Mouse (Mus musculus) macrophage (primary cell): ENCODE data around the gene Stx1b. TPM values are rescaled to one million over a fixed set of nuclear protein-coding genes. Genes with fewer than 3 reads are reported as not detected.

Experiments used
- H3K27ac ChIP-seq: fragments of 350-480 bp; formaldehyde crosslinking; 2 replicates; pipeline ENCODE4 v1.9.0; 2021
- H3K36me3 ChIP-seq: fragments of 350-480 bp; formaldehyde crosslinking; 2 replicates; pipeline ENCODE4 v1.9.0; 2021; ENCODE audit errors: inconsistent target
- H3K4me3 ChIP-seq: fragments of 350-480 bp; formaldehyde crosslinking; 2 replicates; pipeline ENCODE4 v1.9.0; 2021; ENCODE audit errors: inconsistent target
- H3K79me2 ChIP-seq: fragments of 350-480 bp; formaldehyde crosslinking; 2 replicates; pipeline ENCODE4 v1.9.0; 2021; ENCODE audit errors: inconsistent target
- WGBS: methylation state at CpG from one replicate; pipeline ENCODE4 v1.1.7; 2026; ENCODE audit warnings: inconsistent platforms; ENCODE audit not compliant: missing documents; 5-methylcytosine and 5-hydroxymethylcytosine counted together
- polyA plus RNA-seq: library from polyadenylated mRNA; stranded (reverse); fragments of 250-400 nt; gene quantifications from 3 replicates; pipeline ENCODE4 v1.2.4, GENCODE M21; 2018; ENCODE audit warnings: inconsistent platforms

The Stx1b gene
- polyA plus RNA-seq, 1 experiment from 2014 or later: 0.09 TPM

GRCm38 (mm10) chr7:127761026-127761425 lies 63.3 kb downstream of the Stx1b start:
- no peak overlapping the region for H3K4me3 ChIP-seq
- H3K36me3 ChIP-seq: peaks cover 9% of the 10 kb centered on the region; the same call in 1 of the 2 replicates
- no peaks in the 10 kb centered on the region for H3K79me2 ChIP-seq
- H3K27ac ChIP-seq: no peak overlapping the region
- WGBS: 19% methylated on average over 7 of the region's 7 CpGs

DNA sequence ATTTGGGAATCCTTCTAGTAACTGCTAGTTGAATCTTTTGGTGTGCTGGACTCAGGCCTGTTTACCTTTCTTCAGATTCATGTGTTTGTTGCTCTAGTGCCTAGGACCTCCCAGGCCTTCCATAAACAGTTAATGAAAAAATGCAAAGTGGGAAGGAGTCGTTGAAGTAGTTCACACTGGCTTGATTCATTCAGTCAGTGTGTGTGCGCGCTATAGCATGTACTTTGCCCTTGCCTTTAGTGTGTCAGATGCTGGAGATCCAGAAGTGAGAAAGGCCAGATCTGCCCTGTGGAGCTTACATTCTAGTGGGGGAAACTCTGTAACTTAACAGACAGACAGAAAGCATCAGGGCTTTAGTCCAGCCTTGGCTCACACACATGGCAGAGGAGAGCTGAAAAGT lies 63.9 kb downstream of the Stx1b start:
- no peaks in the 10 kb centered on the region for H3K79me2 ChIP-seq
- WGBS: 91% methylated on average over 3 of the region's 3 CpGs
- peak overlapping the region; percentile 14 for H3K27ac ChIP-seq
- peaks cover 4% of the 10 kb centered on the region; the same call in 1 of the 2 replicates for H3K36me3 ChIP-seq
- no peak overlapping the region for H3K4me3 ChIP-seq

DNA sequence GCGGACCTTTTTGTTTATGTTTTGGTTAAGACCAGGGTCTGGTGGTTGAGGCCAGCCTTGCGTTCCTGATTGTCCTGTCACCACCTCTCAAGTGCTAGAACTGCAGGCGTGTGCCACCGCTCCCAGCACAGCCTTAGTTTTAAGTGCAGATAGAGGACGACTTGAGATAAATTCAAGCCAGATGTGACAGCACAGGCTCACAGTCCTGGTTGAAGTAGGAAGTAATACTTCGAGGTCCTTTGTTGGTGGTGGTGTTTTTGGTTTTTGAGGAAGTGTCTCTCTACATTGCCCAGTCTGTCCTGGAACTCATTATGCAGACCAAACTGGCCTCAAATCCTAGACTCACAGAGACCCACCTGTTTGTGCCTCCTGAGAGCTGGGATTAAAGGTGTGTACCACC lies 64.6 kb downstream of the Stx1b start:
- 13% methylated on average over 6 of the region's 6 CpGs for WGBS

More for the DNA sequence above, 64.6 kb downstream of the Stx1b start:
- Histone ChIP-seq H3K4me3 (no peak overlapping the region), H3K27ac (peak overlapping the region; percentile 37), H3K79me2 (no peaks in the 10 kb centered on the region), H3K36me3 (peaks cover 8% of the 10 kb centered on the region; the same call in 1 of the 2 replicates)

Other genes with a start within 250 kb of the Stx1b start
- gene Ccdc189, start 236.0 kb downstream of the Stx1b start, polyA plus RNA-seq: 0.72 to 3.0 TPM (median 2.9 TPM) in 3 replicates
- 27.1 to 29.6 TPM (median 28.3 TPM) in 3 replicates for gene Rnf40, start 235.8 kb downstream of the Stx1b start, polyA plus RNA-seq
- 5.9 to 11.5 TPM (median 8.2 TPM) in 3 replicates for gene Zfp629, start 208.8 kb downstream of the Stx1b start, polyA plus RNA-seq
- gene Bcl7c, start 115.6 kb downstream of the Stx1b start, polyA plus RNA-seq: 16.0 to 37.5 TPM (median 23.3 TPM) in 3 replicates
- not detected in 3 replicates for gene Ctf1, start 111.8 kb downstream of the Stx1b start, polyA plus RNA-seq
- not detected in 3 replicates for gene Ctf2, start 92.4 kb downstream of the Stx1b start, polyA plus RNA-seq
- 4.9 to 11.8 TPM (median 5.8 TPM) in 3 replicates for gene Fbxl19, start 80.0 kb downstream of the Stx1b start, polyA plus RNA-seq
- gene Orai3, start 54.7 kb downstream of the Stx1b start, polyA plus RNA-seq: 31.3 to 38.6 TPM (median 33.4 TPM) in 3 replicates
- 11.6 to 14.1 TPM (median 12.7 TPM) in 3 replicates for gene Setd1a, start 47.9 kb downstream of the Stx1b start, polyA plus RNA-seq
- 0.49 to 3.2 TPM (median 0.57 TPM) in 3 replicates for gene Gm49388, start 38.9 kb downstream of the Stx1b start, polyA plus RNA-seq
- 14.9 to 55.1 TPM (median 55.0 TPM) in 3 replicates for gene Hsd3b7, start 23.9 kb downstream of the Stx1b start, polyA plus RNA-seq
- 150 to 165 TPM (median 155 TPM) in 3 replicates for gene Stx4a, start 255 bp downstream of the Stx1b start, polyA plus RNA-seq
- 14.9 to 18.4 TPM (median 16.3 TPM) in 3 replicates for gene Zfp646, start 51.7 kb upstream of the Stx1b start, polyA plus RNA-seq
- 3.2 to 5.8 TPM (median 4.7 TPM) in 3 replicates for gene Zfp668, start 52.3 kb upstream of the Stx1b start, polyA plus RNA-seq
- 0.13 TPM in 1 of 3 replicates, not detected in the others for gene Prss53, start 66.4 kb upstream of the Stx1b start, polyA plus RNA-seq
- gene Gm21974, start 70.9 kb upstream of the Stx1b start, polyA plus RNA-seq: not detected in 3 replicates
- 38.2 to 42.7 TPM (median 41.1 TPM) in 3 replicates for gene Vkorc1, start 71.1 kb upstream of the Stx1b start, polyA plus RNA-seq
- gene Bckdk, start 79.5 kb upstream of the Stx1b start, polyA plus RNA-seq: 30.8 to 48.5 TPM (median 38.0 TPM) in 3 replicates
- 10.6 to 18.6 TPM (median 16.3 TPM) in 3 replicates for gene Kat8, start 88.0 kb upstream of the Stx1b start, polyA plus RNA-seq
- gene Prss8, start 105.6 kb upstream of the Stx1b start, polyA plus RNA-seq: not detected in 3 replicates
- gene Prss36, start 122.2 kb upstream of the Stx1b start, polyA plus RNA-seq: 1.0 to 1.7 TPM (median 1.2 TPM) in 3 replicates
- gene Fus, start 142.9 kb upstream of the Stx1b start, polyA plus RNA-seq: 187 to 395 TPM (median 346 TPM) in 3 replicates
- gene Pycard, start 169.3 kb upstream of the Stx1b start, polyA plus RNA-seq: 19.6 to 111 TPM (median 82.3 TPM) in 3 replicates
- not detected in 3 replicates for gene Trim72, start 179.4 kb upstream of the Stx1b start, polyA plus RNA-seq
- gene Itgam, start 238.1 kb upstream of the Stx1b start, polyA plus RNA-seq: 101 to 216 TPM (median 128 TPM) in 3 replicates
- 1.0 to 2.2 TPM (median 1.6 TPM) in 3 replicates for gene Gm49368, start 238.1 kb upstream of the Stx1b start, polyA plus RNA-seq